Mouse (Mus musculus) WW6 (cell line): ENCODE measurements around the gene Zfp740.
"Not testable (repeated sequence)": the region's sequence is repeated elsewhere in the genome, so short reads cannot be mapped to it uniquely, and the experiment has no call there.

ENCODE experiments used
- DNase-seq: peaks from one replicate; pipeline ENCODE4 v3.0.0-alpha.2; 2013; ENCODE audit warnings: low read depth, low spot score

Zfp740 gene

GRCm38 (mm10) chr15:102224992-102225617 lies 22.1 kb downstream of the Zfp740 start:
- no peak for DNase-seq

GRCm38 (mm10) chr15:102225619-102226018 lies 22.6 kb downstream of the Zfp740 start:
- DNase-seq = not testable (repeated sequence)

- DNase-seq = no peak
Observed at GRCm38 (mm10) chr15:102230408-102231321, 27.6 kb downstream of the Zfp740 start.

GRCm38 (mm10) chr15:102231748-102232147 lies 28.7 kb downstream of the Zfp740 start, which contains the start of gene Itgb7:
Gene Itgb7 (minus strand): TSS chr15:102231944.
- no peak for DNase-seq

- no peak for DNase-seq
Observed at GRCm38 (mm10) chr15:102232764-102233163, 29.7 kb downstream of the Zfp740 start.

GRCm38 (mm10) chr15:102233896-102234295 lies 30.8 kb downstream of the Zfp740 start:
- DNase-seq = no peak

- DNase-seq = no peak
Observed at GRCm38 (mm10) chr15:102235371-102236027, 32.5 kb downstream of the Zfp740 start.

GRCm38 (mm10) chr15:102238543-102239259 lies 35.7 kb downstream of the Zfp740 start:
- no peak for DNase-seq

- no peak for DNase-seq
Observed at GRCm38 (mm10) chr15:102239260-102239590, 36.2 kb downstream of the Zfp740 start.

- DNase-seq = no peak
Observed at GRCm38 (mm10) chr15:102239851-102240250, 36.8 kb downstream of the Zfp740 start.

GRCm38 (mm10) chr15:102240607-102241006 lies 37.6 kb downstream of the Zfp740 start:
- DNase-seq = no peak

- no peak for DNase-seq
Observed at GRCm38 (mm10) chr15:102242404-102243228, 39.6 kb downstream of the Zfp740 start.

GRCm38 (mm10) chr15:102243229-102244190 lies 40.5 kb downstream of the Zfp740 start:
- DNase-seq = no peak

- no peak for DNase-seq
Observed at GRCm38 (mm10) chr15:102244306-102245191, 41.5 kb downstream of the Zfp740 start.

- DNase-seq = no peak
Observed at GRCm38 (mm10) chr15:102245461-102245881, 42.4 kb downstream of the Zfp740 start.

GRCm38 (mm10) chr15:102245891-102246741 lies 43.1 kb downstream of the Zfp740 start:
- DNase-seq = peak; percentile 85

- peak; percentile 93 for DNase-seq
Observed at GRCm38 (mm10) chr15:102246866-102247251, 43.8 kb downstream of the Zfp740 start.
